Mouse (Mus musculus) spleen, adult 2 months (tissue): ENCODE measurements around the gene Ppp1r9b. TPM values are rescaled to one million over a fixed set of nuclear protein-coding genes. Genes with fewer than 3 reads are reported as not detected.

Experiments used
- DNase-seq, 2 experiments: peaks; one replicate each; pipeline versions ENCODE4 v3.0.0 to v3.0.0-alpha.2; 2012 to 2021; ENCODE audit warnings: low spot score in 2 of 2, low read depth in 1 of 2
- H3K27ac ChIP-seq: fragments of 200-500 bp; 2 replicates; pipeline ENCODE4 v1.5.1; 2012; ENCODE audit warnings: low read length, inconsistent platforms; ENCODE audit not compliant: insufficient read depth
- H3K27me3 ChIP-seq: fragments of 200-500 bp; 2 replicates; pipeline ENCODE4 v1.6.1; 2012; ENCODE audit warnings: mild to moderate bottlenecking, moderate library complexity, low read length, inconsistent platforms; ENCODE audit not compliant: control insufficient read depth, insufficient read depth
- H3K36me3 ChIP-seq: fragments of 200-500 bp; 2 replicates; pipeline ENCODE4 v1.6.1; 2012; ENCODE audit warnings: mild to moderate bottlenecking, low read length, inconsistent platforms; ENCODE audit not compliant: control insufficient read depth, insufficient read depth
- H3K4me1 ChIP-seq: fragments of 200-500 bp; 2 replicates; pipeline ENCODE4 v1.6.1; 2011; ENCODE audit warnings: inconsistent platforms; ENCODE audit not compliant: control insufficient read depth, insufficient read depth, insufficient read length
- H3K4me3 ChIP-seq: fragments of 200-500 bp; 2 replicates; pipeline ENCODE4 v1.5.1; 2011; ENCODE audit warnings: mild to moderate bottlenecking, inconsistent platforms; ENCODE audit not compliant: insufficient read depth, insufficient read length; ENCODE audit errors: extremely low read depth
- CTCF ChIP-seq: fragments of 200-500 bp; IDR thresholded peaks from 2 replicates; pipeline ENCODE4 v1.5.1; 2011; ENCODE audit warnings: mild to moderate bottlenecking, inconsistent platforms; ENCODE audit not compliant: insufficient read depth, insufficient read length, insufficient replicate concordance; ENCODE audit errors: extremely low read depth
- POLR2A ChIP-seq: fragments of 200-500 bp; IDR thresholded peaks from 2 replicates; pipeline ENCODE4 v1.6.1; 2011; ENCODE audit warnings: low read depth, low read length, inconsistent platforms
- WGBS: fragments of 180-500 bp; shearing (Covaris S2); methylation state at CpG from one replicate; pipeline ENCODE4 v1.1.7; 2018; 5-methylcytosine and 5-hydroxymethylcytosine counted together
- polyA plus RNA-seq: library from polyadenylated mRNA; depleted of rRNA; stranded (reverse); fragments of >200 nt; gene quantifications from 2 replicates; pipeline ENCODE4 v1.2.3, GENCODE M21; 2012

Gene Ppp1r9b
- polyA plus RNA-seq, 1 experiment: 51.9 TPM

- Histone ChIP-seq H3K27me3 (no peaks in the 10 kb centered on the region), H3K27ac (no peak overlapping the region), H3K36me3 (no peaks in the 10 kb centered on the region), H3K4me3 (no peak overlapping the region), H3K4me1 (no peaks in the 10 kb centered on the region)
- TF ChIP-seq CTCF (no peak), POLR2A (no peak)
- no peak for DNase-seq
- 57% methylated on average over 9 of the region's 9 CpGs for WGBS
Measured at GRCm38 (mm10) chr11:94978178-94978915, 12.5 kb upstream of the Ppp1r9b start.

GRCm38 (mm10) chr11:94978947-94979346, 11.9 kb upstream of the Ppp1r9b start:
- DNase-seq: peak; percentile 80 to 90
- H3K4me3 ChIP-seq: peak overlapping the region; percentile 39; the same call in 1 of the 2 replicates

GRCm38 (mm10) chr11:94979462-94980179, 11.2 kb upstream of the Ppp1r9b start:
- Histone ChIP-seq H3K4me1 (no peaks in the 10 kb centered on the region), H3K27ac (no peak overlapping the region), H3K4me3 (no peak overlapping the region), H3K36me3 (no peaks in the 10 kb centered on the region), H3K27me3 (no peaks in the 10 kb centered on the region)
- WGBS: 80% methylated on average over 11 of the region's 11 CpGs
- no peak for TF ChIP-seq POLR2A
- no peak for TF ChIP-seq CTCF
- no peak for DNase-seq

More at GRCm38 (mm10) chr11:94978947-94979346, 11.9 kb upstream of the Ppp1r9b start:
- WGBS: 2% methylated on average over 20 of the region's 20 CpGs
- no peaks in the 10 kb centered on the region for H3K4me1 ChIP-seq
- H3K27ac ChIP-seq: no peak overlapping the region
- no peaks in the 10 kb centered on the region for H3K27me3 ChIP-seq
- TF ChIP-seq POLR2A (no peak), CTCF (peak; percentile 99)
- H3K36me3 ChIP-seq: no peaks in the 10 kb centered on the region

GRCm38 (mm10) chr11:94985140-94985539, 5.7 kb upstream of the Ppp1r9b start:
- DNase-seq: no peak
- H3K4me3 ChIP-seq: no peak overlapping the region
- H3K4me1 ChIP-seq: no peaks in the 10 kb centered on the region; the same call in 1 of the 2 replicates
- WGBS: 66% methylated on average over 1 of the region's 1 CpGs
- TF ChIP-seq POLR2A: no peak
- TF ChIP-seq CTCF: no peak
- no peaks in the 10 kb centered on the region for H3K27me3 ChIP-seq
- no peak overlapping the region for H3K27ac ChIP-seq
- no peaks in the 10 kb centered on the region for H3K36me3 ChIP-seq

GRCm38 (mm10) chr11:94985822-94986221, 5.0 kb upstream of the Ppp1r9b start:
- Histone ChIP-seq H3K36me3 (no peaks in the 10 kb centered on the region), H3K27ac (no peak overlapping the region), H3K4me3 (no peak overlapping the region), H3K27me3 (no peaks in the 10 kb centered on the region), H3K4me1 (no peaks in the 10 kb centered on the region; the same call in 1 of the 2 replicates)
- 67% methylated on average over 5 of the region's 5 CpGs for WGBS
- no peak for DNase-seq
- TF ChIP-seq POLR2A (no peak), CTCF (no peak)

- H3K4me3 ChIP-seq: no peak overlapping the region
- TF ChIP-seq CTCF (no peak), POLR2A (no peak)
- 60% methylated on average over 2 of the region's 2 CpGs for WGBS
- no peak overlapping the region for H3K27ac ChIP-seq
- H3K4me1 ChIP-seq: no peaks in the 10 kb centered on the region; the same call in 1 of the 2 replicates
- no peaks in the 10 kb centered on the region for H3K36me3 ChIP-seq
- DNase-seq: no peak
- H3K27me3 ChIP-seq: no peaks in the 10 kb centered on the region
Measured at GRCm38 (mm10) chr11:94986435-94986834, 4.4 kb upstream of the Ppp1r9b start.

GRCm38 (mm10) chr11:94987341-94987740, 3.5 kb upstream of the Ppp1r9b start:
- Histone ChIP-seq H3K27ac (no peak overlapping the region), H3K4me1 (no peaks in the 10 kb centered on the region; the same call in none of the 2 replicates), H3K27me3 (no peaks in the 10 kb centered on the region), H3K36me3 (no peaks in the 10 kb centered on the region), H3K4me3 (no peak overlapping the region)
- no peak for TF ChIP-seq POLR2A
- no peak for TF ChIP-seq CTCF
- no peak for DNase-seq
- 70% methylated on average over 6 of the region's 6 CpGs for WGBS
